Mouse (Mus musculus): ENCODE data around the gene Cmtm3. TPM values are rescaled to one million over a fixed set of nuclear protein-coding genes. Genes with fewer than 3 reads are reported as not detected.
"Not testable (repeated sequence)": the region's sequence is repeated elsewhere in the genome, so short reads cannot be mapped to it uniquely, and the experiment has no call there.

The Cmtm3 gene
- polyA plus RNA-seq, 1 experiment from 2014 or later = 24.9 TPM

- H3K9me3 ChIP-seq (ENCODE audit: low read length) = no peaks in the 10 kb centered on the region
- H3K9ac ChIP-seq (replicated peaks) = no peak overlapping the region
- TF ChIP-seq CTCF (IDR thresholded peaks at IDR 0.05; ENCODE audit: low read depth) (peak; percentile 46), EP300 (IDR thresholded peaks at IDR 0.05; ENCODE audit: low read depth) (no peak)
- H3K4me1 ChIP-seq (ENCODE audit: insufficient read depth) = no peaks in the 10 kb centered on the region
- WGBS (ENCODE audit: insufficient replicate concordance) = 53% methylated on average over 4 of the region's 4 CpGs
- H3K27ac ChIP-seq (ENCODE audit: low read depth) = no peak overlapping the region
- DNase-seq (no peak), ATAC-seq (no peak)
- no peaks in the 10 kb centered on the region for H3K27me3 ChIP-seq (ENCODE audit: insufficient read depth, low read length)
- no peak overlapping the region for H3K4me2 ChIP-seq (ENCODE audit: low read depth, low read length)
- H3K4me3 ChIP-seq (ENCODE audit: low read depth, low read length) = no peak overlapping the region
- H3K36me3 ChIP-seq (replicated peaks; ENCODE audit: insufficient read depth, low read length) = no peaks in the 10 kb centered on the region
Measured at GRCm38 (mm10) chr8:104313311-104313710, 25.9 kb upstream of the Cmtm3 start.

- H3K9me3 ChIP-seq (ENCODE audit: low read length); H3K36me3 ChIP-seq (replicated peaks; ENCODE audit: insufficient read depth, low read length); H3K9ac ChIP-seq (replicated peaks); H3K27me3 ChIP-seq (ENCODE audit: insufficient read depth, low read length); H3K4me2 ChIP-seq (ENCODE audit: low read depth, low read length); H3K4me3 ChIP-seq (ENCODE audit: low read depth, low read length); ATAC-seq; H3K27ac ChIP-seq (ENCODE audit: low read depth); H3K4me1 ChIP-seq (ENCODE audit: insufficient read depth); DNase-seq: not testable (repeated sequence)
- 80% methylated on average over 8 of the region's 11 CpGs for WGBS (ENCODE audit: insufficient replicate concordance)
Measured at GRCm38 (mm10) chr8:104321267-104321666, 17.9 kb upstream of the Cmtm3 start, which contains the start of gene Gm11020. Gm11020 (plus strand) TSS chr8:104321567.

GRCm38 (mm10) chr8:104321930-104322329, 17.3 kb upstream of the Cmtm3 start, which contains the start of gene Cmtm2b:
Cmtm2b (plus strand) TSS chr8:104322230.
- DNase-seq, ATAC-seq: not testable (repeated sequence)
- 86% methylated on average over 12 of the region's 12 CpGs for WGBS (ENCODE audit: insufficient replicate concordance)

GRCm38 (mm10) chr8:104332665-104333631, 6.3 kb upstream of the Cmtm3 start:
- DNase-seq = no peak
- Histone ChIP-seq H3K27me3 (ENCODE audit: insufficient read depth, low read length) (no peaks in the 10 kb centered on the region), H3K9ac (replicated peaks) (no peak overlapping the region), H3K9me3 (ENCODE audit: low read length) (no peaks in the 10 kb centered on the region), H3K4me2 (ENCODE audit: low read depth, low read length) (no peak overlapping the region), H3K27ac (ENCODE audit: low read depth) (no peak overlapping the region), H3K4me1 (ENCODE audit: insufficient read depth) (0 out of 2 replicates have a peak, but pooled peaks cover 2% of the 10 kb centered on the region), H3K4me3 (ENCODE audit: low read depth, low read length) (no peak overlapping the region), H3K36me3 (replicated peaks; ENCODE audit: insufficient read depth, low read length) (no peaks in the 10 kb centered on the region)
- no peak for TF ChIP-seq CTCF (IDR thresholded peaks at IDR 0.05; ENCODE audit: low read depth)
- TF ChIP-seq EP300 (IDR thresholded peaks at IDR 0.05; ENCODE audit: low read depth) = no peak
- 45% methylated on average over 5 of the region's 5 CpGs for WGBS (ENCODE audit: insufficient replicate concordance)
- no peak for ATAC-seq

More at GRCm38 (mm10) chr8:104321930-104322329, 17.3 kb upstream of the Cmtm3 start, which contains the start of gene Cmtm2b:
- H3K9me3 ChIP-seq (ENCODE audit: low read length); H3K27me3 ChIP-seq (ENCODE audit: insufficient read depth, low read length); H3K4me2 ChIP-seq (ENCODE audit: low read depth, low read length); H3K4me3 ChIP-seq (ENCODE audit: low read depth, low read length); H3K4me1 ChIP-seq (ENCODE audit: insufficient read depth); H3K27ac ChIP-seq (ENCODE audit: low read depth); H3K36me3 ChIP-seq (replicated peaks; ENCODE audit: insufficient read depth, low read length); H3K9ac ChIP-seq (replicated peaks): not testable (repeated sequence)

- ATAC-seq (peak; percentile 59), DNase-seq (no peak)
- H3K4me3 ChIP-seq (ENCODE audit: low read depth, low read length) = no peak overlapping the region
- H3K36me3 ChIP-seq (replicated peaks; ENCODE audit: insufficient read depth, low read length) = no peaks in the 10 kb centered on the region
- 28% methylated on average over 5 of the region's 5 CpGs for WGBS (ENCODE audit: insufficient replicate concordance)
- 0 out of 2 replicates have a peak, but pooled peaks cover 2% of the 10 kb centered on the region for H3K4me1 ChIP-seq (ENCODE audit: insufficient read depth)
- no peak overlapping the region for H3K9ac ChIP-seq (replicated peaks)
- no peaks in the 10 kb centered on the region for H3K27me3 ChIP-seq (ENCODE audit: insufficient read depth, low read length)
- no peaks in the 10 kb centered on the region for H3K9me3 ChIP-seq (ENCODE audit: low read length)
- TF ChIP-seq CTCF (IDR thresholded peaks at IDR 0.05; ENCODE audit: low read depth) (no peak), EP300 (IDR thresholded peaks at IDR 0.05; ENCODE audit: low read depth) (no peak)
- H3K27ac ChIP-seq (ENCODE audit: low read depth) = peak overlapping the region; percentile 24; the same call in 1 of the 2 replicates
- H3K4me2 ChIP-seq (ENCODE audit: low read depth, low read length) = no peak overlapping the region
Measured at GRCm38 (mm10) chr8:104333786-104334185, 5.4 kb upstream of the Cmtm3 start.

GRCm38 (mm10) chr8:104334196-104334595, 5.0 kb upstream of the Cmtm3 start:
- Histone ChIP-seq H3K9ac (replicated peaks) (no peak overlapping the region), H3K36me3 (replicated peaks; ENCODE audit: insufficient read depth, low read length) (no peaks in the 10 kb centered on the region), H3K4me2 (ENCODE audit: low read depth, low read length) (no peak overlapping the region), H3K9me3 (ENCODE audit: low read length) (no peaks in the 10 kb centered on the region), H3K27ac (ENCODE audit: low read depth) (no peak overlapping the region), H3K4me1 (ENCODE audit: insufficient read depth) (0 out of 2 replicates have a peak, but pooled peaks cover 2% of the 10 kb centered on the region), H3K27me3 (ENCODE audit: insufficient read depth, low read length) (no peaks in the 10 kb centered on the region), H3K4me3 (ENCODE audit: low read depth, low read length) (no peak overlapping the region)
- DNase-seq (no peak), ATAC-seq (no peak)
- no peak for TF ChIP-seq EP300 (IDR thresholded peaks at IDR 0.05; ENCODE audit: low read depth)
- no peak for TF ChIP-seq CTCF (IDR thresholded peaks at IDR 0.05; ENCODE audit: low read depth)
- 87% methylated on average over 1 of the region's 1 CpGs for WGBS (ENCODE audit: insufficient replicate concordance)

All from liver, postnatal 0 days (tissue).